In the genomic region with DNA sequence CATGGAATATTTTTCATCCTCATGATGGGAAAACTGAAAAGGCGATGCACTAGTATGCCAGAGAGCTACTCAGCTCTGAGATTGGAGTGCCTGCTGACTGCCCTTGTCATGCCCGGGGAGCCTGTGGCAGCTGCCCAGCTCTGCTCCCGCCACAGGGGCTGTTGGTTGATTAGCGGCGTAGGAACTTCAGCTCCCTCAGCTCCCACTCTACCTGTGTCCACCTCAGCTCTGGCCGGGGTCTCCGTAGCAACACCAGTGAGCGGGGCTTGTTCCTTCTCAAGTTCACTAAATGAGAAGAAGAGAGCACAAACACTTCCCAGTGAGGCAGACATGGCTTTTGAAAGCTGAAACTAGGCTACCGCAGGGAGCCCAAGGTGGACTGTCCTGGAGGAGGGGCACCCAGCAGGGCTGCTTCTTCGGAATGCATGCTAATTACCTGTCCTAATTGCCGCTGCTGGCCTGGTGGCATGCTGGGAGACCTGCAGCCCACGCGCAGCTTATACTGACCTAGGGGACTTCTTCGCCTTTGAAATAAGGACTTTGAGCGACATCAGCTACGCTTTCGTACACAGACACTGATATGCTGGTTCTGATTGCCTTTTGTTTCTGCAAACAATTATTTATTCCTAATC, we compare ENCODE assay signal across 9 mouse cellular contexts.
DNase-seq lines count a peak whose midpoint lies in the region; ATAC-seq and TF ChIP-seq lines count a peak whose summit lies in the region.
"Had no signal": no experiment of that assay in that cellular context is flagged by ENCODE, and none has a peak within 500 bp of the region (broad histone marks: within the 10 kb centered on the region; RNA-seq: fewer than 3 reads in every experiment).

No protein-coding gene starts in this region.

- no peaks in the 10 kb centered on the region for H3K36me3 ChIP-seq in lung, postnatal 0 days (ENCODE audit: insufficient read depth, low read length)
- no peaks in the 10 kb centered on the region for H3K36me3 ChIP-seq in intestine, embryonic 14.5 days (ENCODE audit: control insufficient read depth, insufficient read depth, low read length)
- no peaks in the 10 kb centered on the region for H3K36me3 ChIP-seq in neural tube, embryonic 11.5 days (ENCODE audit: control insufficient read depth, insufficient read depth, low read length)
- H3K36me3 ChIP-seq: embryonic facial prominence, embryonic 15.5 days had no signal

- no peak overlapping the region for H3K27ac ChIP-seq in lung, postnatal 0 days (ENCODE audit: low read length)
- no peak overlapping the region for H3K27ac ChIP-seq in intestine, embryonic 14.5 days (ENCODE audit: low read depth)
- no peak overlapping the region for H3K27ac ChIP-seq in neural tube, embryonic 11.5 days (ENCODE audit: low read depth, low read length)
- H3K27ac ChIP-seq: embryonic facial prominence, embryonic 15.5 days had no signal

- 32% methylated on average over 17 of the region's 17 CpGs for WGBS in lung, postnatal 0 days
- WGBS in intestine, embryonic 14.5 days, result 29% methylated on average over 17 of the region's 17 CpGs
- 10% methylated on average over 17 of the region's 17 CpGs for WGBS in neural tube, embryonic 11.5 days

- H3K27me3 ChIP-seq in lung, postnatal 0 days (replicated peaks; ENCODE audit: insufficient read depth, low read length), result no peaks in the 10 kb centered on the region
- peaks cover 3% of the 10 kb centered on the region; the same call in 1 of the 2 replicates for H3K27me3 ChIP-seq in intestine, embryonic 14.5 days (replicated peaks; ENCODE audit: control insufficient read depth, insufficient read depth, low read length)
- no peaks in the 10 kb centered on the region for H3K27me3 ChIP-seq in neural tube, embryonic 11.5 days (ENCODE audit: control insufficient read depth, insufficient read depth, low read length)
- H3K27me3 ChIP-seq: embryonic facial prominence, embryonic 15.5 days had no signal

- peak overlapping the region; percentile 35 for H3K4me2 ChIP-seq in lung, postnatal 0 days (replicated peaks; ENCODE audit: low read depth, low read length)
- peak overlapping the region; percentile 7; the same call in 1 of the 2 replicates for H3K4me2 ChIP-seq in intestine, embryonic 14.5 days (ENCODE audit: low read length)
- peak overlapping the region; percentile 19 for H3K4me2 ChIP-seq in neural tube, embryonic 11.5 days (ENCODE audit: low read depth)
- H3K4me2 ChIP-seq: embryonic facial prominence, embryonic 15.5 days had no signal

- TF ChIP-seq CTCF in lung, postnatal 0 days (IDR thresholded peaks at IDR 0.05), result no peak

- peak; percentile 12 for DNase-seq in adrenal gland, postnatal 10 days
- no peak for DNase-seq in adrenal gland, adult 8-10 months
- no peak for DNase-seq in lung, postnatal 0 days (ENCODE audit: low spot score)
- DNase-seq in lung, postnatal 25 days (ENCODE audit: low spot score), result no peak
- DNase-seq in intestine, embryonic 14.5 days (ENCODE audit: low spot score), result peak; percentile 52
- DNase-seq in neural tube, embryonic 11.5 days (ENCODE audit: low spot score), result no peak
- no peak for DNase-seq in urinary bladder, postnatal 14 days (ENCODE audit: low spot score)
- no peak for DNase-seq in frontal cortex, postnatal 36 days (ENCODE audit: low spot score in 2 of 2)

- no peak overlapping the region for H3K9ac ChIP-seq in lung, postnatal 0 days (replicated peaks; ENCODE audit: low read depth)
- H3K9ac ChIP-seq in intestine, embryonic 14.5 days (ENCODE audit: low read length), result no peak overlapping the region
- no peak overlapping the region for H3K9ac ChIP-seq in neural tube, embryonic 11.5 days (ENCODE audit: low read length)
- H3K9ac ChIP-seq: embryonic facial prominence, embryonic 15.5 days had no signal

- H3K4me1 ChIP-seq in lung, postnatal 0 days (ENCODE audit: insufficient read depth, low read depth, low read length), result peaks cover 3% of the 10 kb centered on the region; the same call in 1 of the 2 replicates
- no peaks in the 10 kb centered on the region for H3K4me1 ChIP-seq in intestine, embryonic 14.5 days (replicated peaks; ENCODE audit: control insufficient read depth, insufficient read depth, low read length)
- H3K4me1 ChIP-seq in neural tube, embryonic 11.5 days (ENCODE audit: control insufficient read depth, insufficient read depth, low read length), result peaks cover 6% of the 10 kb centered on the region; the same call in 1 of the 2 replicates
- H3K4me1 ChIP-seq: embryonic facial prominence, embryonic 15.5 days had no signal

- no peak overlapping the region for H3K4me3 ChIP-seq in lung, postnatal 0 days (ENCODE audit: low read depth, low read length)
- H3K4me3 ChIP-seq in intestine, embryonic 14.5 days (ENCODE audit: low read depth, low read length), result no peak overlapping the region
- no peak overlapping the region for H3K4me3 ChIP-seq in neural tube, embryonic 11.5 days (ENCODE audit: low read depth, low read length)
- H3K4me3 ChIP-seq: embryonic facial prominence, embryonic 15.5 days had no signal

- no peak for TF ChIP-seq EP300 in lung, postnatal 0 days (IDR thresholded peaks at IDR 0.05)

- H3K9me3 ChIP-seq in lung, postnatal 0 days (ENCODE audit: low read length), result no peaks in the 10 kb centered on the region
- no peaks in the 10 kb centered on the region for H3K9me3 ChIP-seq in intestine, embryonic 14.5 days (ENCODE audit: control insufficient read depth, low read length)
- H3K9me3 ChIP-seq in neural tube, embryonic 11.5 days (ENCODE audit: control insufficient read depth, low read length), result no peaks in the 10 kb centered on the region
- H3K9me3 ChIP-seq: embryonic facial prominence, embryonic 15.5 days had no signal

- ATAC-seq in lung, postnatal 0 days, result no peak
- ATAC-seq in intestine, embryonic 14.5 days (replicated peaks; ENCODE audit: low FRiP score, low TSS enrichment, low read depth), result no peak
- ATAC-seq in neural tube, embryonic 11.5 days (ENCODE audit: insufficient read depth, low FRiP score, low TSS enrichment), result no peak

Comparison
In these comparisons a context has a peak if more than half of its experiments do, and no peak if none do; other contexts are left out.
1. DNase-seq: peak in adrenal gland, postnatal 10 days (single experiment) and intestine, embryonic 14.5 days (single experiment); none in adrenal gland, adult 8-10 months (single experiment), lung, postnatal 0 days (single experiment), lung, postnatal 25 days (single experiment), neural tube, embryonic 11.5 days (single experiment), urinary bladder, postnatal 14 days (single experiment) and frontal cortex, postnatal 36 days (0 of 2).
2. Peak in every context shown above with its lines, with median percentiles within 50 percentile points of each other: H3K4me2 ChIP-seq.